Mouse (Mus musculus): ENCODE measurements around the gene Rab7.

DNA sequence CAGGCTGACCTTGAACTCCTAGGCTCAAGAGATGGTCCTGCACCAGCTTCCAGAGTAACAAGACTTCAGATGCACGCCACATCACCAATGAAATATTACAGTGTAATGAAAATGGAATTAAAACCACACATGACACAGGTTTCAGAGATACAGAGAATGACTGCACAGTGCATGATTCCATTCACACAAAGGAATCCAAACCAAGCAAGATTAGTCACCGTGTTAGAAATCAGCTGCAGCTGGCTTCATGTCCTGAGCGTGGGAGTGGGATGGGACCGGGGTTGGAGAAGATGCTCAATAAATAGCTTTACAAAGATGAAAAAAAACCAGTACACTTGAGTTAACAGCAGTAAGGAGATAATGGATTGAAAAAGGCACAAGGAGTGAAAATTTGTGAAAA lies 5.6 kb downstream of the Rab7 start:
- no peak for TF ChIP-seq CTCF (IDR thresholded peaks at IDR 0.05; ENCODE audit: insufficient read depth, low read depth, low read length)
- no peak for TF ChIP-seq POLR2A (IDR thresholded peaks at IDR 0.05; ENCODE audit: insufficient read depth, low read depth, low read length)
